Mouse (Mus musculus): ENCODE data around the gene Retsat. TPM values are rescaled to one million over a fixed set of nuclear protein-coding genes. Genes with fewer than 3 reads are reported as not detected.

The Retsat gene
- polyA plus RNA-seq, 1 experiment = 237 TPM

DNA sequence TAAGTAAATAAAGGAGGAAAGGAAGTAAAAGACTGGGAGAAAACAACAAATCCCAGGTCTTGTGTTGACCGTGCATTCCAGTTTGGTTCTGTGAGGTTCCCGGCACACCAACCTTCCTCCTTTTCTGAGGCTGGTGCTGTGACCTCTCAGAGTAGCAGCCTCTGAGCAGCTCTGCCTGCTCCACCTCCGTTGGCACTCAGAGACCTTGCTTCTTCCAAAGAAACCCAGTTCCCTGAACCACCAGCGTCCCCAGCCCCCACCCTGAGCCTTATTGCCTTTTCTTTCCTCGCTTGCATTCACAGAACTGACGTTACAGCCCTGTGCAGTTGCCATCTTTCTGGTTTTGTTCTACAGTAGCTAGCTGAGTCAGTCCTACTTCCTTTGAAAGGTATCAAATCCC, 1.9 kb downstream of the Retsat start:
- H3K4me1 ChIP-seq (ENCODE audit: control insufficient read depth, insufficient read depth, low read length) = peaks cover 21% of the 10 kb centered on the region; the same call in 1 of the 2 replicates
- peaks cover 1% of the 10 kb centered on the region for H3K36me3 ChIP-seq (ENCODE audit: control insufficient read depth, insufficient read depth, low read length)
- WGBS = 70% methylated on average over 6 of the region's 6 CpGs
- H3K27ac ChIP-seq (ENCODE audit: insufficient read depth, low read depth, low read length) = no peak overlapping the region
- no peak overlapping the region for H3K4me3 ChIP-seq (ENCODE audit: insufficient read depth, low read depth, low read length)
- TF ChIP-seq CTCF (conservative IDR thresholded peaks at IDR 0.05; ENCODE audit: insufficient read depth, insufficient read length, low read depth, low read length) (no peak), POLR2A (IDR thresholded peaks at IDR 0.05; ENCODE audit: low read depth, low read length) (no peak)
- DNase-seq = peak; percentile 48
- H3K27me3 ChIP-seq (replicated peaks; ENCODE audit: control insufficient read depth, insufficient read depth, low read length) = no peaks in the 10 kb centered on the region

- no peaks in the 10 kb centered on the region for H3K27me3 ChIP-seq (replicated peaks; ENCODE audit: control insufficient read depth, insufficient read depth, low read length)
- no peak for TF ChIP-seq POLR2A (IDR thresholded peaks at IDR 0.05; ENCODE audit: low read depth, low read length)
- TF ChIP-seq CTCF (conservative IDR thresholded peaks at IDR 0.05; ENCODE audit: insufficient read depth, insufficient read length, low read depth, low read length) = no peak
- H3K4me3 ChIP-seq (ENCODE audit: insufficient read depth, low read depth, low read length) = no peak overlapping the region
- DNase-seq = no peak
- peaks cover 2% of the 10 kb centered on the region for H3K36me3 ChIP-seq (ENCODE audit: control insufficient read depth, insufficient read depth, low read length)
- H3K4me1 ChIP-seq (ENCODE audit: control insufficient read depth, insufficient read depth, low read length) = peaks cover 21% of the 10 kb centered on the region; the same call in 1 of the 2 replicates
- 89% methylated on average over 12 of the region's 12 CpGs for WGBS
- no peak overlapping the region for H3K27ac ChIP-seq (ENCODE audit: insufficient read depth, low read depth, low read length)
Measured at GRCm38 (mm10) chr6:72600771-72601170, 2.5 kb downstream of the Retsat start.

- no peak overlapping the region for H3K4me3 ChIP-seq (ENCODE audit: insufficient read depth, low read depth, low read length)
- H3K4me1 ChIP-seq (ENCODE audit: control insufficient read depth, insufficient read depth, low read length) = peaks cover 14% of the 10 kb centered on the region; the same call in 1 of the 2 replicates
- WGBS = 14% methylated on average over 1 of the region's 1 CpGs
- no peaks in the 10 kb centered on the region for H3K27me3 ChIP-seq (replicated peaks; ENCODE audit: control insufficient read depth, insufficient read depth, low read length)
- no peak overlapping the region for H3K27ac ChIP-seq (ENCODE audit: insufficient read depth, low read depth, low read length)
- H3K36me3 ChIP-seq (ENCODE audit: control insufficient read depth, insufficient read depth, low read length) = peaks cover 2% of the 10 kb centered on the region
- DNase-seq = peak; percentile 92
- TF ChIP-seq POLR2A (IDR thresholded peaks at IDR 0.05; ENCODE audit: low read depth, low read length) = no peak
- peak; percentile 97; the same call in 1 of the 2 replicates for TF ChIP-seq CTCF (conservative IDR thresholded peaks at IDR 0.05; ENCODE audit: insufficient read depth, insufficient read length, low read depth, low read length)
Measured at GRCm38 (mm10) chr6:72601732-72602131, 3.5 kb downstream of the Retsat start.

DNA sequence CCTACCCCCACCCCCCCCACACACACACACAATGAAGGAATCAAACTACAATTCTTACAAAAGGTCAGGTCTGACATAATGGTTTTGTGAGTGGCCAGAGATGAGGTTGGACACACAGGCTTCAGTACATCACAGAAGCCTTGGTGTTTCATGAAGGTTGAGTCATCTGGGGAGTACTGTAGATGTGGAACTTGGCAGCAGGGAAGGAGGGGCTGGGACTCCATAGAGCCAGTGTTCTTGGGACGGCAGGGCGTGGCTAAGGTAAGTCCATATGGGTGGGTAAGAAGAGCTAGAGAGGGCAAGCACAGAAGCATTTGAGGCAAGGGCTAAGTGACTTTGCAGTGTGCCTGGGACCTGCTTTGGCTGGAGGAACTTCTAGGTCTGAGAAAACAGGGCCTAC, 5.8 kb downstream of the Retsat start:
- Histone ChIP-seq H3K4me3 (ENCODE audit: insufficient read depth, low read depth, low read length) (no peak overlapping the region), H3K4me1 (ENCODE audit: control insufficient read depth, insufficient read depth, low read length) (peaks cover 10% of the 10 kb centered on the region; the same call in 1 of the 2 replicates), H3K27me3 (replicated peaks; ENCODE audit: control insufficient read depth, insufficient read depth, low read length) (no peaks in the 10 kb centered on the region), H3K27ac (ENCODE audit: insufficient read depth, low read depth, low read length) (no peak overlapping the region), H3K36me3 (ENCODE audit: control insufficient read depth, insufficient read depth, low read length) (peaks cover 2% of the 10 kb centered on the region)
- no peak for TF ChIP-seq CTCF (conservative IDR thresholded peaks at IDR 0.05; ENCODE audit: insufficient read depth, insufficient read length, low read depth, low read length)
- TF ChIP-seq POLR2A (IDR thresholded peaks at IDR 0.05; ENCODE audit: low read depth, low read length) = no peak
- DNase-seq = no peak
- WGBS = 89% methylated on average over 2 of the region's 2 CpGs

- 52% methylated on average over 4 of the region's 4 CpGs for WGBS
- TF ChIP-seq CTCF (conservative IDR thresholded peaks at IDR 0.05; ENCODE audit: insufficient read depth, insufficient read length, low read depth, low read length) = no peak
- TF ChIP-seq POLR2A (IDR thresholded peaks at IDR 0.05; ENCODE audit: low read depth, low read length) = no peak
- Histone ChIP-seq H3K4me1 (ENCODE audit: control insufficient read depth, insufficient read depth, low read length) (peaks cover 8% of the 10 kb centered on the region; the same call in 1 of the 2 replicates), H3K27ac (ENCODE audit: insufficient read depth, low read depth, low read length) (no peak overlapping the region), H3K4me3 (ENCODE audit: insufficient read depth, low read depth, low read length) (no peak overlapping the region), H3K27me3 (replicated peaks; ENCODE audit: control insufficient read depth, insufficient read depth, low read length) (no peaks in the 10 kb centered on the region), H3K36me3 (ENCODE audit: control insufficient read depth, insufficient read depth, low read length) (peaks cover 8% of the 10 kb centered on the region)
- DNase-seq = peak; percentile 87
Measured at GRCm38 (mm10) chr6:72607060-72607459, 8.8 kb downstream of the Retsat start.

GRCm38 (mm10) chr6:72607676-72608075, 9.4 kb downstream of the Retsat start:
- Histone ChIP-seq H3K4me1 (ENCODE audit: control insufficient read depth, insufficient read depth, low read length) (peaks cover 8% of the 10 kb centered on the region; the same call in 1 of the 2 replicates), H3K36me3 (ENCODE audit: control insufficient read depth, insufficient read depth, low read length) (peaks cover 8% of the 10 kb centered on the region), H3K27ac (ENCODE audit: insufficient read depth, low read depth, low read length) (0 out of 2 replicates have a peak overlapping the region, but pooled peaks have one; percentile 13), H3K27me3 (replicated peaks; ENCODE audit: control insufficient read depth, insufficient read depth, low read length) (no peaks in the 10 kb centered on the region), H3K4me3 (ENCODE audit: insufficient read depth, low read depth, low read length) (no peak overlapping the region)
- peak; percentile 87 for DNase-seq
- TF ChIP-seq CTCF (conservative IDR thresholded peaks at IDR 0.05; ENCODE audit: insufficient read depth, insufficient read length, low read depth, low read length) = no peak
- no peak for TF ChIP-seq POLR2A (IDR thresholded peaks at IDR 0.05; ENCODE audit: low read depth, low read length)
- WGBS = 33% methylated on average over 5 of the region's 5 CpGs

DNA sequence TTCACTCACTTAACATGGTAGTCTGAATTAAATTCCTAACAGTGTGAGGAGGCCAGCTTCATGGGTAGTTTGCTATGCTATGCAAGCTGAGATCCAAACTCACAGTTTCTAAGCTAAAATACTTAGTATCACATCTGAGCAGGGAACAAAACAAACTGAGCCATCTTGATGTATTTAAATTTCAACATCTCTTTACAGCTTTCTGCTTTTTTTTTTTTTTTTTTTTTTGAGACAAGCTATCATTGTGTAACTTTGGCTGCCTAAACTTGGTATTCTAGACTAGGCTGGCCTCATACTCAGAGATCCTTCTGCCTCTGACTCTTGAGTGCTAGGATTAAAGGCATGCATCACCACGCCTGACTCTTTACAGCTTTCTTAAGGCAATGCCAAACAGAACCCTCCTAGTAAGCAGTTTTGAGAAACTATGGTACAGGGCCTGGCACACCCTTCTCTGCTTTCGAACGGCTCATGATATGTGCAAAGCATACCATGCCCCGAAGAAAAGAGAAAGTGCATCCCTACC, 10.4 kb downstream of the Retsat start:
- WGBS = 74% methylated on average over 4 of the region's 4 CpGs
- TF ChIP-seq CTCF (conservative IDR thresholded peaks at IDR 0.05; ENCODE audit: insufficient read depth, insufficient read length, low read depth, low read length) = no peak
- TF ChIP-seq POLR2A (IDR thresholded peaks at IDR 0.05; ENCODE audit: low read depth, low read length) = no peak
- no peak for DNase-seq
- peaks cover 8% of the 10 kb centered on the region for H3K36me3 ChIP-seq (ENCODE audit: control insufficient read depth, insufficient read depth, low read length)
- H3K4me3 ChIP-seq (ENCODE audit: insufficient read depth, low read depth, low read length) = no peak overlapping the region
- peaks cover 8% of the 10 kb centered on the region; the same call in 1 of the 2 replicates for H3K4me1 ChIP-seq (ENCODE audit: control insufficient read depth, insufficient read depth, low read length)
- H3K27ac ChIP-seq (ENCODE audit: insufficient read depth, low read depth, low read length) = no peak overlapping the region
- H3K27me3 ChIP-seq (replicated peaks; ENCODE audit: control insufficient read depth, insufficient read depth, low read length) = no peaks in the 10 kb centered on the region
